ENCODE assay signal across 19 mouse cellular contexts in the genomic region with DNA sequence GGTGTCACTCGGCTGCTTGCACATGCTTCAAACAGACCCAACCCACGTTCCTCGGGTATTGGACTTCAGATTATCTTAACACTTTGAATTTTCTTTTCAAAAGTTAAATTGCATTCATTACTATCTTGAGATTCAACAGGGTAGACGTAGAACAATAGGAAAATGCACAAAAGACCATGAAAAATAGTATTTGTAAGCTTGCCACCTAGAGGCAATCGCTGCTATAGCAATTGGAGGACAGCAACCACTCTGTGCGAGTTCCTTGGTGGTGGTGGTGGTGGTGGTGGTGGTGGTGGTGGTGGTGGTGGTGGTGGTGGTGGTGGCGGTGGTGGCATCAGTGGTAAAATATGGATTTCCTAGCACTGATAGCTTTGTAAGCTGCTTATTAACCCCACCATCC. TPM values are rescaled to one million over a fixed set of nuclear protein-coding genes. Genes with fewer than 3 reads are reported as not detected.
A peak's percentile ranks its signal among the peaks of the same experiment; 100 is the strongest.
DNase-seq lines count a peak whose midpoint lies in the region; ATAC-seq and TF ChIP-seq lines count a peak whose summit lies in the region.
"Had no signal": no experiment of that assay in that cellular context is flagged by ENCODE, and none has a peak within 500 bp of the region (broad histone marks: within the 10 kb centered on the region; RNA-seq: fewer than 3 reads in every experiment).

No protein-coding gene starts in this region.

- ATAC-seq in limb, embryonic 13.5 days (ENCODE audit: low FRiP score, low read depth) = no peak
- ATAC-seq: liver, embryonic 12.5 days had no signal

- intact Hi-C loops in gastrocnemius, adult 2 months (cut with DNase I) = no loop called here
- intact Hi-C loops in gastrocnemius, postnatal 36 days (cut with DNase I) = no loop called here

- H3K27ac ChIP-seq in gastrocnemius, adult 2 months = no peak overlapping the region
- no peak overlapping the region for H3K27ac ChIP-seq in limb, embryonic 13.5 days
- H3K27ac ChIP-seq in limb, embryonic 10.5 days = no peak overlapping the region
- H3K27ac ChIP-seq in cortical plate, adult 2 months (ENCODE audit: insufficient read depth, low read length) = no peak overlapping the region
- no peak overlapping the region for H3K27ac ChIP-seq in midbrain, embryonic 10.5 days (replicated peaks)
- H3K27ac ChIP-seq: embryonic facial prominence, embryonic 15.5 days; hindbrain, embryonic 15.5 days; liver, embryonic 12.5 days; neural tube, embryonic 12.5 days had no signal

- TF ChIP-seq CTCF in gastrocnemius, adult 2 months (IDR thresholded peaks at IDR 0.05) = peak; percentile 13; the same call in 1 of the 2 replicates
- peak; percentile 23; the same call in 1 of the 2 replicates for TF ChIP-seq CTCF in E14TG2a.4 (conservative IDR thresholded peaks at IDR 0.05; ENCODE audit: low read length)
- 0 out of 2 replicates have a peak, but pooled peaks have one; percentile 26 for TF ChIP-seq CTCF in cortical plate, adult 2 months (IDR thresholded peaks at IDR 0.05; ENCODE audit: extremely low read depth, insufficient read depth, low read length)

- TF ChIP-seq POLR2A in cortical plate, adult 2 months (IDR thresholded peaks at IDR 0.05; ENCODE audit: extremely low read depth, insufficient read depth, low read length) = no peak

- H3K36me3 ChIP-seq in limb, embryonic 13.5 days = no peaks in the 10 kb centered on the region
- H3K36me3 ChIP-seq in limb, embryonic 10.5 days = no peaks in the 10 kb centered on the region
- no peaks in the 10 kb centered on the region for H3K36me3 ChIP-seq in E14TG2a.4 (ENCODE audit: insufficient read depth, low read length)
- no peaks in the 10 kb centered on the region for H3K36me3 ChIP-seq in midbrain, embryonic 10.5 days
- H3K36me3 ChIP-seq: embryonic facial prominence, embryonic 15.5 days; hindbrain, embryonic 15.5 days; liver, embryonic 12.5 days; neural tube, embryonic 12.5 days had no signal

- peaks cover 22% of the 10 kb centered on the region; the same call in 1 of the 2 replicates for H3K27me3 ChIP-seq in limb, embryonic 13.5 days
- no peaks in the 10 kb centered on the region for H3K27me3 ChIP-seq in limb, embryonic 10.5 days (ENCODE audit: low read depth, poor library complexity, severe bottlenecking)
- peaks cover 10% of the 10 kb centered on the region; the same call in 1 of the 2 replicates for H3K27me3 ChIP-seq in E14TG2a.4 (ENCODE audit: insufficient read depth, low read length)
- no peaks in the 10 kb centered on the region for H3K27me3 ChIP-seq in midbrain, embryonic 10.5 days (ENCODE audit: low read depth, poor library complexity, severe bottlenecking)
- H3K27me3 ChIP-seq: embryonic facial prominence, embryonic 15.5 days; hindbrain, embryonic 15.5 days; liver, embryonic 12.5 days; neural tube, embryonic 12.5 days had no signal

- WGBS in limb, embryonic 13.5 days = 71% methylated on average over 7 of the region's 7 CpGs
- 65% methylated on average over 7 of the region's 7 CpGs for WGBS in limb, embryonic 10.5 days
- WGBS in midbrain, embryonic 10.5 days = 51% methylated on average over 7 of the region's 7 CpGs

- peak overlapping the region; percentile 30 for H3K4me2 ChIP-seq in limb, embryonic 13.5 days (replicated peaks)
- H3K4me2 ChIP-seq: embryonic facial prominence, embryonic 15.5 days; hindbrain, embryonic 15.5 days; liver, embryonic 12.5 days; neural tube, embryonic 12.5 days had no signal

- peaks cover 15% of the 10 kb centered on the region for H3K4me1 ChIP-seq in limb, embryonic 13.5 days
- peaks cover 8% of the 10 kb centered on the region for H3K4me1 ChIP-seq in limb, embryonic 10.5 days
- H3K4me1 ChIP-seq in E14TG2a.4 (replicated peaks; ENCODE audit: low read depth, low read length) = 0 out of 2 replicates have a peak, but pooled peaks cover 3% of the 10 kb centered on the region
- H3K4me1 ChIP-seq in cortical plate, adult 2 months (ENCODE audit: control insufficient read depth, insufficient read depth, low read length) = no peaks in the 10 kb centered on the region
- H3K4me1 ChIP-seq in midbrain, embryonic 10.5 days = 0 out of 2 replicates have a peak, but pooled peaks cover 5% of the 10 kb centered on the region
- H3K4me1 ChIP-seq: hindbrain, embryonic 15.5 days; liver, embryonic 12.5 days; neural tube, embryonic 12.5 days had no signal

- no peaks in the 10 kb centered on the region for H3K9me3 ChIP-seq in limb, embryonic 13.5 days
- no peaks in the 10 kb centered on the region for H3K9me3 ChIP-seq in limb, embryonic 10.5 days (replicated peaks)
- H3K9me3 ChIP-seq in E14TG2a.4 (ENCODE audit: low read length) = peaks cover 11% of the 10 kb centered on the region
- H3K9me3 ChIP-seq in midbrain, embryonic 10.5 days (replicated peaks) = no peaks in the 10 kb centered on the region
- H3K9me3 ChIP-seq: embryonic facial prominence, embryonic 15.5 days; hindbrain, embryonic 15.5 days; liver, embryonic 12.5 days; neural tube, embryonic 12.5 days had no signal

- H3K9ac ChIP-seq in limb, embryonic 13.5 days = no peak overlapping the region
- H3K9ac ChIP-seq: embryonic facial prominence, embryonic 15.5 days; hindbrain, embryonic 15.5 days; liver, embryonic 12.5 days; neural tube, embryonic 12.5 days had no signal

- DNase-seq in gastrocnemius, adult 2 months = no peak
- no peak for DNase-seq in gastrocnemius, postnatal 36 days
- no peak for DNase-seq in limb, embryonic 10.5 days (ENCODE audit: low spot score)
- no peak for DNase-seq in urinary bladder, postnatal 10 days (ENCODE audit: low spot score)
- no peak for DNase-seq in midbrain, embryonic 10.5 days (ENCODE audit: low spot score)
- DNase-seq: adrenal gland, postnatal 14 days; cerebellum, adult 9-11 months; heart, adult 18-20 months; heart, postnatal 10 days; kidney, adult 8-10 months had no signal

- H3K4me3 ChIP-seq in gastrocnemius, adult 2 months = no peak overlapping the region
- H3K4me3 ChIP-seq in limb, embryonic 13.5 days = peak overlapping the region; percentile 19
- H3K4me3 ChIP-seq in limb, embryonic 10.5 days = no peak overlapping the region
- no peak overlapping the region for H3K4me3 ChIP-seq in E14TG2a.4 (replicated peaks; ENCODE audit: low read length)
- H3K4me3 ChIP-seq in cortical plate, adult 2 months (ENCODE audit: insufficient read depth, low read length) = no peak overlapping the region
- no peak overlapping the region for H3K4me3 ChIP-seq in midbrain, embryonic 10.5 days
- H3K4me3 ChIP-seq: embryonic facial prominence, embryonic 15.5 days; hindbrain, embryonic 15.5 days; liver, embryonic 12.5 days; neural tube, embryonic 12.5 days had no signal

RNA-seq across cellular contexts. Expression of gene Cytl1, which starts 0.9 kb away (rescaled TPM):
- total RNA-seq in gastrocnemius, adult 2 months (2021) = 1 to 10 TPM; 3.0 to 3.9 TPM
- total RNA-seq in gastrocnemius, postnatal 36 days (2021) = 1 to 10 TPM; 1.5 to 3.5 TPM
- polyA plus RNA-seq in limb, embryonic 13.5 days (2015; fragmentation: Nextera tagmentation; extraction: Ambion mirVana) = 109 and 118 TPM in 2 replicates
- 0.20 and 0.69 TPM in 2 replicates for polyA plus RNA-seq in limb, embryonic 10.5 days (2016; fragmentation: Nextera tagmentation; extraction: Ambion mirVana)
- 1.2 and 2.1 TPM in 2 replicates for polyA plus RNA-seq in cortical plate, adult 2 months (2012; rRNA removed)
- polyA plus RNA-seq in midbrain, embryonic 10.5 days (2016; fragmentation: Nextera tagmentation; extraction: Ambion mirVana) = 0.16 and 0.27 TPM in 2 replicates
- total RNA-seq: ES-E14 had no signal
- polyA plus RNA-seq: C2C12; liver, embryonic 12.5 days had no signal

RNA-seq across cellular contexts. Expression of gene Stk32b, which starts 19.2 kb away (rescaled TPM):
- under 1 TPM in 1 of 2 experiments, not detected in 1; 0.20 TPM for total RNA-seq in gastrocnemius, adult 2 months (2021)
- total RNA-seq in gastrocnemius, postnatal 36 days (2021) = not detected
- polyA plus RNA-seq in limb, embryonic 13.5 days (2015; fragmentation: Nextera tagmentation; extraction: Ambion mirVana) = 7.2 and 7.6 TPM in 2 replicates
- polyA plus RNA-seq in limb, embryonic 10.5 days (2016; fragmentation: Nextera tagmentation; extraction: Ambion mirVana) = 0.05 and 0.18 TPM in 2 replicates
- 0.88 and 1.0 TPM in 2 replicates for polyA plus RNA-seq in cortical plate, adult 2 months (2012; rRNA removed)
- polyA plus RNA-seq in midbrain, embryonic 10.5 days (2016; fragmentation: Nextera tagmentation; extraction: Ambion mirVana) = 0.99 and 2.1 TPM in 2 replicates
- polyA plus RNA-seq: C2C12 had no signal

Comparison
In these comparisons a context has a peak if more than half of its experiments do, and no peak if none do; other contexts are left out.
1. RNA of gene Cytl1, which starts 0.9 kb away (polyA plus RNA-seq): 109 to 118 TPM in limb, embryonic 13.5 days; 1.2 to 2.1 TPM in cortical plate, adult 2 months, 0.20 to 0.69 TPM in limb, embryonic 10.5 days and 0.16 to 0.27 TPM in midbrain, embryonic 10.5 days; every median in the first group is over 10 times any median in the second.
2. Peak in every context shown above with its lines, with median percentiles within 50 percentile points of each other: CTCF ChIP-seq.